Mouse (Mus musculus): ENCODE measurements around the gene Mgmt.

- TF ChIP-seq GATA1 (IDR thresholded peaks at IDR 0.05; ENCODE audit: low read length), result no peak
- TF ChIP-seq TAL1 (IDR thresholded peaks at IDR 0.05; ENCODE audit: low read length), result no peak
These were observed 51.7 kb downstream of the Mgmt start for GRCm38 (mm10) chr7:136946131-136946530.

Measured in erythroblast, embryonic 14.5 days (primary cell).